Mouse (Mus musculus): Measurements from ENCODE around the gene Liph. TPM values are rescaled to one million over a fixed set of nuclear protein-coding genes. Genes with fewer than 3 reads are reported as not detected.
"Not testable (repeated sequence)": the region's sequence is repeated elsewhere in the genome, so short reads cannot be mapped to it uniquely, and the experiment has no call there.

Gene Liph
- polyA plus RNA-seq, 1 experiment from 2014 or later, result 0.18 TPM

DNA sequence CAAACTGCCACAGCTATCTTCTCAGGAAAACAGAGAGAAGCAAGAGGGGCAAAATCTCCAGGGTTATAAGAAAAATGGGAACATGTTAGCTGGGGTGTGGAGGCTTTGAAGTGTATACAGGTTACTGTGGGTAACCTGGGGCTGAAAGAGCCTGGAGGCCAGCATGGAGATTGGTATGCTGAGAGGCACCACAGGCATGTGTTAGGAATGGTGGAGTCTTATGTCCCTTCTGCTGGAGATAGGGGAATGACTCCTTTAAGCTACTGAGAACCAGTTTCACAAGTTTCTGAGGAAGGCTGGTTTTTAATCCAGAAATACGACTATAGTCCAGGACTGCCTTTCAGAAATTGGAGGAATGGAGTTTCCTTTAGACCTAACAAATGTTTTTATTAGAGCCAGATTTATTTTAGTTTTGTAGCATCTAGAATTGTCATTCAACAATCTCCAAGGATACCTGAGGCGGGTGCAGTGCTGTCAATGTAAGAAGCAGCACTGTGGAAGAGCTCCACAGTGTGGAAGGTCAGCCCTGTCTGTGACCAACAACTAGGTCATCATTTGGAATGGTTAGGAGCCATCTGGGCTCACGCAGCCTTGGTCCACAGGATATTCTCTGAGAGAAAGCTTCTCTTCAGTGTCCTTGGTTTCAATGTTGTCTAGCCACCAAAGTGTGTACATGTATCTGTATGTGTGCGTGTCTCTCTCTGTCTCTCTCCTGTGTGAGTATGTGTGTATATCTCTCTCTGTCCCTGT lies 4.7 kb upstream of the Liph start:
- H3K36me3 ChIP-seq, result no peaks in the 10 kb centered on the region
- no peak overlapping the region for H3K4me3 ChIP-seq
- ATAC-seq (ENCODE audit: insufficient number of reproducible peaks, low FRiP score), result no peak
- peaks cover 10% of the 10 kb centered on the region for H3K4me1 ChIP-seq (replicated peaks)
- no peaks in the 10 kb centered on the region for H3K27me3 ChIP-seq (replicated peaks)
- H3K27ac ChIP-seq (ENCODE audit: poor library complexity, severe bottlenecking), result no peak overlapping the region
- H3K9me3 ChIP-seq (replicated peaks), result no peaks in the 10 kb centered on the region
- no peak overlapping the region for H3K4me2 ChIP-seq
- no peak overlapping the region for H3K9ac ChIP-seq
- 75% methylated on average over 4 of the region's 4 CpGs for WGBS

DNA sequence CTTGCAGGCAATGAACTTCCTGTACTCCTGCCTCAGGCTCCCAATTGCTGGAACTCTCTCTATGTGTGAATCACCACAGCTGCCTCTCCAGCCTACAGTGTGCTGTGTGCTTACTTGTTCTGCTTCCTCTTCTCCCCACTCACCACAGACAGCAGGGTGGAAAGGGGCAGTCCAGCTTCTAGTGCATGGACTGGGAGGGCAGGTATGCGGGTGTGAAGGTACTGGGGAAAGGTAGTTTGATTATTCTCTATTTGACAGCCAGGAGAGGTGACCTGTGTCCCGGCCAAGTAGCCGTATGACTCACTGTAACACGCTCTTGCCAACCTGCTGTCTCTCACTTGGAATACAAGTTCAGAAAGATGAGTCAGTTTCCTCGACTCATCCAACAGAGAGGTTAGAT lies 2.6 kb upstream of the Liph start:
- no peaks in the 10 kb centered on the region for H3K36me3 ChIP-seq
- H3K27ac ChIP-seq (ENCODE audit: poor library complexity, severe bottlenecking), result no peak overlapping the region
- H3K9me3 ChIP-seq (replicated peaks), result no peaks in the 10 kb centered on the region
- no peak overlapping the region for H3K4me2 ChIP-seq
- H3K4me1 ChIP-seq (replicated peaks), result peaks cover 10% of the 10 kb centered on the region
- no peaks in the 10 kb centered on the region for H3K27me3 ChIP-seq (replicated peaks)
- ATAC-seq (ENCODE audit: insufficient number of reproducible peaks, low FRiP score), result no peak
- no peak overlapping the region for H3K4me3 ChIP-seq
- whole genome bisulfite sequencing, result 81% methylated on average over 5 of the region's 5 CpGs
- H3K9ac ChIP-seq, result no peak overlapping the region

DNA sequence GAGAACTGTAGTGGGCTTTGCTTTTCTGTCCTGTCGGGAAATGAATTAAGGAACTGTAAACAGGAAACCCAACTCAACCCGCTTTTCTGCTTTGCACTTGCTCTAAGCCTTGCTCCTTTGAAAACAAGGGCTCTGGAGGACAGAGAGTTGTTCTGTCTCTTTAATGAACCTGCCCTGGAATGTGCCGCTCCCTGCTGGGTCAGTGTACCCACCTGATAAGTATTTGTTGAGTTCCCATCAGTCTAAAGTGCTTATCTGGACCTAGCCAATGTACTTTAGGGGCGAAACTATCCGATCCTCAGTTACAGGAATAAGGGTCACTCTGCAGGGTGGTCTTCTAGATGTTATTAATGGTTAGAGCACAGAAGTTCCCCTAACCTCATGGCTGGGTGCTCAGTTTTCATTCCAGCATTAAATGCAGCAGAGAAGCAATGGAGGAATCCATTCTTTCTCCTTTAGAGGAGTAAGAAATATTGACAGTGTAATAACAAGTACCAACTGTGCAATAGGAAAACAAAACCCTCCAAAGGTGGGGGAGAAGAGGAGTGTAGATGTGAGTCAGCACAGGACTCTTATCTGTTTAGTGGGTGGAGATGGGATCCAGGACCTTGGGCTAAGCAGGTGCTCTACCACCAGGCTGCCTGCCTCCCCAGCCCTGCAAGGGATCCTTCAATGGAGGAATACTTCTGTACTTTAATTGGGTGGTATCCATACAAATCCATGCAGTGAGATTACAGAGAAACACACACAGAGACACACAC lies 1.6 kb upstream of the Liph start:
- peak; percentile 91 for ATAC-seq (ENCODE audit: insufficient number of reproducible peaks, low FRiP score)
- H3K4me1 ChIP-seq (replicated peaks), result peaks cover 10% of the 10 kb centered on the region
- WGBS, result 17% methylated on average over 5 of the region's 5 CpGs
- no peak overlapping the region for H3K4me3 ChIP-seq
- H3K9me3 ChIP-seq (replicated peaks), result no peaks in the 10 kb centered on the region
- no peaks in the 10 kb centered on the region for H3K27me3 ChIP-seq (replicated peaks)
- H3K4me2 ChIP-seq, result no peak overlapping the region
- no peak overlapping the region for H3K27ac ChIP-seq (ENCODE audit: poor library complexity, severe bottlenecking)
- H3K36me3 ChIP-seq, result no peaks in the 10 kb centered on the region
- H3K9ac ChIP-seq, result no peak overlapping the region

DNA sequence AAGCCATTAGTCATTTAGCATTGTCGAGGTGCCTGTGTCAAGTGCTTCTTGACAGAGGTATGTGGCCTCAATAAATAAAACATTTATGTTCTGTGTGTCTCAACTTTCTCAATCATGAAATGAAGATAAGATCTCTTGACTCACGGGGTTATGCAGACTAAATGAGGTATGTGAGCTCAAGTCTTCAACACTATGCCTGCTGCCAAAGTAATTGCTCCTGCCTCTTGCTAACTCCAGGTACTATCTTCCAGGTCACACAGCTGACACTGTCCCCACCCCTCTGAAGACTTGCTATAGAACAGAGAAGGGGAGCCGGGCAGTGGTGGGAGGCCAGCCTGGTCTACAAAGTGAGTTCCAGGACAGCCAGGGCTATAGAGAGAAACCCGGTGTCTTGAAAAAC lies 939 bp upstream of the Liph start:
- Histone ChIP-seq H3K9me3 (replicated peaks) (no peaks in the 10 kb centered on the region), H3K27me3 (replicated peaks) (no peaks in the 10 kb centered on the region), H3K4me2 (no peak overlapping the region), H3K4me1 (replicated peaks) (peaks cover 10% of the 10 kb centered on the region), H3K27ac (ENCODE audit: poor library complexity, severe bottlenecking) (no peak overlapping the region), H3K4me3 (no peak overlapping the region), H3K9ac (no peak overlapping the region), H3K36me3 (no peaks in the 10 kb centered on the region)
- ATAC-seq (ENCODE audit: insufficient number of reproducible peaks, low FRiP score), result no peak
- 44% methylated on average over 4 of the region's 4 CpGs for WGBS

DNA sequence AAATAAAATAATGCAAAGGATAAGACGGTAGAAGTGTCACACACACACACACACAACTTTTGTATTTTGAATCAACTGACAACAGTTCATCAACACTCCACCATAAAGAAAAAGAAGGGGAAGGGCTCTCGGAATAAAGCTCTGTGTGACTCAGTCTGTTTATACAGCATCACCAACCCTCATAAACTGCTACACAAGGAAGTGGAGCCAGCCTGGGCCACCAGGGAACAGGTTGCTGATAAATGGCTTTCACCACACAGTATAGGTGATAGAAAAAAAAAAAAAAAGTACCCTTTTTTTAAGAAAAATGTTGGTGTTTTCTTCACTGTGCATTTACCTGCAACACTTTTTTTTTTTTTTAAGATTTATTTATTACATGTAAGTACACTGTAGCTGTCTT lies 3.7 kb downstream of the Liph start:
- no peak for ATAC-seq (ENCODE audit: insufficient number of reproducible peaks, low FRiP score)
- H3K27ac ChIP-seq (ENCODE audit: poor library complexity, severe bottlenecking), result no peak overlapping the region
- no peak overlapping the region for H3K4me3 ChIP-seq
- WGBS, result 73% methylated on average over 2 of the region's 2 CpGs
- H3K9me3 ChIP-seq (replicated peaks), result no peaks in the 10 kb centered on the region
- no peak overlapping the region for H3K4me2 ChIP-seq
- H3K27me3 ChIP-seq (replicated peaks), result no peaks in the 10 kb centered on the region
- no peaks in the 10 kb centered on the region for H3K36me3 ChIP-seq
- H3K9ac ChIP-seq, result no peak overlapping the region
- peaks cover 3% of the 10 kb centered on the region for H3K4me1 ChIP-seq (replicated peaks)

DNA sequence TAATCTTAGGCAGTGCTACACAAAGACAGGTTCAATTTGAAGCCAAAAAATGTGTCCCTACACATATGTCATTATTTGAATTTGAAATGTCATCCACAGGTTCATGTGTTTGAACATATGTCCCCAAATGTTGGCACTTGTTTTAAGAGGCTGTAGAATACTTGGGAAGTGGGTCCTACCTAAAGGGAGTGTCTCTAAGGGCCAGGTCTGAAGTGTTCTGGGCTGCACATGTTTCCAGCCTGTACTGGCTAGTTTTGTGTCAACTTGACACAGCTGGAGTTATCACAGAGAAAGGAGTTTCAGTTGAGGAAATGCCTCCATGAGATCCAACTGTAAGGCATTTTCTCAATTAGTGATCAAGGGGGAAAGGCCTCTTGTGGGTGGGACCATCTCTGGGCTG lies 4.6 kb downstream of the Liph start:
- ATAC-seq (ENCODE audit: insufficient number of reproducible peaks, low FRiP score); H3K4me1 ChIP-seq (replicated peaks); H3K36me3 ChIP-seq; H3K4me3 ChIP-seq; H3K27me3 ChIP-seq (replicated peaks); H3K27ac ChIP-seq (ENCODE audit: poor library complexity, severe bottlenecking); H3K9ac ChIP-seq; H3K9me3 ChIP-seq (replicated peaks); H3K4me2 ChIP-seq: not testable (repeated sequence)

DNA sequence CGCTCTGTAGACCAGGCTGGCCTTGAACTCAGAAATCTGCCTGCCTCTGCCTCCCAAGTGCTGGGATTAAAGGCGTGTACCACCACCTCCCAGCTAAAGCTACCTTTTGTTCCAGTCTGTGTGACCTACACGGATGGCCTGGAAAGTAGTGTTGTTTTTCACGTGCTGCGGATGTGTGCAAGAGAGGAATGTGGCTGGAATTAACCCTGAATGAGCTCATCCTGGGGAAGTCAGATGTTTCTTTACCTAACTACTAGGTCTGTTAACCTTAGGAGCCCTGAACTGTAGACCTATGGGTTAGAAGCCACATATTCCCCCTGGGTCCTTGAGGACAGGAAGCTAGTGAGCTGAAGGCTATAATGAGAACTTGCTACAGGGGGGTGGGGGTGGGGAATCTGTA lies 7.5 kb downstream of the Liph start:
- WGBS, result 59% methylated on average over 5 of the region's 5 CpGs
- Histone ChIP-seq H3K4me3 (no peak overlapping the region), H3K9me3 (replicated peaks) (no peaks in the 10 kb centered on the region), H3K27me3 (replicated peaks) (no peaks in the 10 kb centered on the region), H3K4me2 (no peak overlapping the region), H3K36me3 (no peaks in the 10 kb centered on the region), H3K27ac (ENCODE audit: poor library complexity, severe bottlenecking) (no peak overlapping the region), H3K9ac (no peak overlapping the region), H3K4me1 (replicated peaks) (no peaks in the 10 kb centered on the region)
- ATAC-seq (ENCODE audit: insufficient number of reproducible peaks, low FRiP score), result no peak

DNA sequence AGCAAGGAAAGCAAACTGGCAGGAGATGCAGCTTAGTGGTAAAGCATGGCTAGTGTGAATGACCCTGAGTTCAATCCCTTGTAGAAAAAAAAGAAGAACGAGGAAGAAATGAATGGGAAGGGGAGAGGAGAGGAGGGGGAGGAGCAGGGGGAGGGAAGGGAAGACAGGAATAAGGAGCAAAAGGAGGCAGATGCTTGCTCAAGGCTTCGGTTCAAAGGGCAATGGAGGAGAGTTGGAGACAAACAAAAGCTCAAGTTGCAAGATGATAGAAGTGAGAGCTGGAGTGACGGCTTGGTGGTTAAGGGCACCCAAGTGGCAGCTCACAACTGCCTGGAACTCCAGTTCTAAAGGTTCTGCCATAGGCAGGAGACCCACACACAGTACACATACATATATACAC lies 9.3 kb downstream of the Liph start:
- Histone ChIP-seq H3K27me3 (replicated peaks) (no peaks in the 10 kb centered on the region), H3K27ac (ENCODE audit: poor library complexity, severe bottlenecking) (no peak overlapping the region), H3K4me1 (replicated peaks) (no peaks in the 10 kb centered on the region), H3K4me3 (no peak overlapping the region), H3K4me2 (no peak overlapping the region), H3K9me3 (replicated peaks) (no peaks in the 10 kb centered on the region; the same call in 1 of the 2 replicates), H3K36me3 (no peaks in the 10 kb centered on the region), H3K9ac (no peak overlapping the region)
- no peak for ATAC-seq (ENCODE audit: insufficient number of reproducible peaks, low FRiP score)
- WGBS, result 54% methylated on average over 3 of the region's 3 CpGs

DNA sequence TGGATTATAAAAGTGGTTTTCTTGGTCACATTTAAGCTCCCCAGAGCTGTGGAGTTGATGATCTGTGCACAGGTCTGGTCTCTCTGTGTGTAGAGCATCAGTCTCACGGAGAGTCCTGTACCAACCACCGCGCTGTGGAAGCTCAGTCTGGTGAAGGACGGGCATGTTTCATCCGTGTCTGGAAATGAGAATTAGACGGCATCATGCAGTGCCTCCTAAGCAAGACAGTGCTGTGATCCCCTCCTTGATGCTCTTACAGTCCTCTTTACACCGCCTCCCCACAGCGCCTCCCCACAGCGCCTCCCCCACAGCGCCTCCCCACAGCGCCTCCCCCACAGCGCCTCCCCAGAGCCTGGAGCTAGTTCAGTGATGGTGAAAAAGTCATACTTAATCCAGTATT lies 11.4 kb downstream of the Liph start:
- WGBS, result 78% methylated on average over 12 of the region's 12 CpGs
- no peak overlapping the region for H3K27ac ChIP-seq (ENCODE audit: poor library complexity, severe bottlenecking)
- no peaks in the 10 kb centered on the region for H3K4me1 ChIP-seq (replicated peaks)
- no peak for ATAC-seq (ENCODE audit: insufficient number of reproducible peaks, low FRiP score)
- H3K4me2 ChIP-seq, result no peak overlapping the region
- H3K27me3 ChIP-seq (replicated peaks), result no peaks in the 10 kb centered on the region
- H3K4me3 ChIP-seq, result no peak overlapping the region
- no peak overlapping the region for H3K9ac ChIP-seq
- H3K36me3 ChIP-seq, result no peaks in the 10 kb centered on the region
- H3K9me3 ChIP-seq (replicated peaks), result no peaks in the 10 kb centered on the region; the same call in 1 of the 2 replicates

DNA sequence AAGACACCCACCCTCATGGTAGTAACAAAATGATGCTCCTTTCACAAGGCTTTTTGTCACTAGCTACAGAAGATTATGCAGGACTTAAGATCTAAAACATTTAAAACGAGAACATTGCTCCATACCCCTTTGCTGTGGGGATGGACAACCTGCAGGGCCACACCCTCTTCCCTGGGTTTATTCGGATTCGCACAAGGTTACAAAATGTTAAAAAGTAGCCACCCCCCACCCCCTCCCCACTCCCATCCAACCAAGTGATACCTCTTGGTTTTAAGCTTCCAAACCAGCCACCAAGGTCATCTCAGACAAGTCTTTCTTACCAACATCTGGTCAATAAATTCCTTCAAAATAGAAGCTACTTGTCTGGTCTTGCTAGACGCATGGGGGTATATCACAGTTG lies 11.9 kb downstream of the Liph start:
- H3K4me3 ChIP-seq, result no peak overlapping the region
- H3K4me1 ChIP-seq (replicated peaks), result no peaks in the 10 kb centered on the region
- no peaks in the 10 kb centered on the region for H3K36me3 ChIP-seq
- no peak overlapping the region for H3K4me2 ChIP-seq
- H3K9me3 ChIP-seq (replicated peaks), result no peaks in the 10 kb centered on the region; the same call in 1 of the 2 replicates
- ATAC-seq (ENCODE audit: insufficient number of reproducible peaks, low FRiP score), result no peak
- H3K9ac ChIP-seq, result no peak overlapping the region
- H3K27ac ChIP-seq (ENCODE audit: poor library complexity, severe bottlenecking), result no peak overlapping the region
- WGBS, result 83% methylated on average over 4 of the region's 4 CpGs
- no peaks in the 10 kb centered on the region for H3K27me3 ChIP-seq (replicated peaks)

DNA sequence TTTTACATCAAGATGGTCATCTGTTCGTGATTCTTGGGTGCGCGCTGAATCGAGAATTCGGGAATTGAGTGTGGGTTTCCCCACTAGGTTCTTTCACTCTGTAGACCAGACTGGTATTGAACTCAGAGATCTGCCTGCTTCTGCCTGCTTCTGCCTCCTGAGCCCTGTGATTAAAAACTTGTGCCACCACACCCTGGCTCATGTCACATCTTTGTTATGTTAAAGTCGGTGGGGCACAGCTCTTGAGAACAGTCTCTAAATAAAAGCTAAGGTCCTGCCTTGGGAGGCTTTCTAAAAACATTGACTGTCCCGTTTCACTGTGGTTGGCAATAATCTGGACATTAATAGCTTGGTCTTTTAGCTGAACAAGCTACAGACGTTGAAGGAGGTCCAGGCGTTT lies 12.3 kb downstream of the Liph start:
- Histone ChIP-seq H3K9me3 (replicated peaks) (no peaks in the 10 kb centered on the region; the same call in 1 of the 2 replicates), H3K4me3 (no peak overlapping the region), H3K27ac (ENCODE audit: poor library complexity, severe bottlenecking) (no peak overlapping the region), H3K4me2 (no peak overlapping the region), H3K27me3 (replicated peaks) (no peaks in the 10 kb centered on the region), H3K9ac (no peak overlapping the region), H3K4me1 (replicated peaks) (no peaks in the 10 kb centered on the region), H3K36me3 (no peaks in the 10 kb centered on the region)
- ATAC-seq (ENCODE audit: insufficient number of reproducible peaks, low FRiP score), result no peak
- 91% methylated on average over 9 of the region's 9 CpGs for WGBS

Measured in heart, embryonic 12.5 days (tissue).